Mouse (Mus musculus) heart, embryonic 12.5 days (tissue): ENCODE data around the gene Pcgf2. TPM values are rescaled to one million over a fixed set of nuclear protein-coding genes. Genes with fewer than 3 reads are reported as not detected.

Experiments used
- ATAC-seq: fragments of 200-750 bp; cut with Nextera tagmentation; 2 replicates; pipeline ENCODE4 v1.8.0; 2017; ENCODE audit warnings: moderate TSS enrichment, moderate library complexity; ENCODE audit not compliant: insufficient number of reproducible peaks, low FRiP score
- H3K27ac ChIP-seq: fragments of 300-500 bp; sonication (generic); 2 replicates; pipeline ENCODE4 v1.5.1; 2016; ENCODE audit warnings: mild to moderate bottlenecking, moderate library complexity; ENCODE audit not compliant: poor library complexity, severe bottlenecking
- H3K27me3 ChIP-seq: fragments of 300-500 bp; sonication (generic); replicated peaks from 2 replicates; pipeline ENCODE4 v1.6.1; 2016; ENCODE audit warnings: mild to moderate bottlenecking, moderate library complexity
- H3K36me3 ChIP-seq: fragments of 300-500 bp; sonication (generic); 2 replicates; pipeline ENCODE4 v1.6.1; 2016; ENCODE audit warnings: mild to moderate bottlenecking, moderate library complexity
- H3K4me1 ChIP-seq: fragments of 300-500 bp; sonication (generic); replicated peaks from 2 replicates; pipeline ENCODE4 v1.6.1; 2016; ENCODE audit warnings: mild to moderate bottlenecking
- H3K4me2 ChIP-seq: fragments of 300-500 bp; sonication (generic); 2 replicates; pipeline ENCODE4 v1.6.1; 2016; ENCODE audit warnings: mild to moderate bottlenecking, moderate library complexity
- H3K4me3 ChIP-seq: fragments of 300-500 bp; sonication (generic); 2 replicates; pipeline ENCODE4 v1.5.1; 2016; ENCODE audit warnings: mild to moderate bottlenecking
- H3K9ac ChIP-seq: fragments of 300-500 bp; sonication (generic); 2 replicates; pipeline ENCODE4 v1.6.1; 2016; ENCODE audit warnings: mild to moderate bottlenecking, moderate library complexity
- H3K9me3 ChIP-seq: fragments of 300-500 bp; sonication (generic); replicated peaks from 2 replicates; pipeline ENCODE4 v1.6.1; 2016; ENCODE audit warnings: mild to moderate bottlenecking, moderate library complexity
- WGBS: fragments of 180-500 bp; shearing (Covaris S2); methylation state at CpG from one replicate; pipeline ENCODE4 v1.1.7; 2016; 5-methylcytosine and 5-hydroxymethylcytosine counted together
- polyA plus RNA-seq: library from polyadenylated mRNA; unstranded; fragments of >200 nt; fragmentation: Nextera tagmentation; extraction: Ambion mirVana; gene quantifications from 2 replicates; pipeline ENCODE4 v1.2.1, GENCODE M21; 2016

Gene Pcgf2
- polyA plus RNA-seq, 1 experiment from 2014 or later, result 11.0 TPM

DNA sequence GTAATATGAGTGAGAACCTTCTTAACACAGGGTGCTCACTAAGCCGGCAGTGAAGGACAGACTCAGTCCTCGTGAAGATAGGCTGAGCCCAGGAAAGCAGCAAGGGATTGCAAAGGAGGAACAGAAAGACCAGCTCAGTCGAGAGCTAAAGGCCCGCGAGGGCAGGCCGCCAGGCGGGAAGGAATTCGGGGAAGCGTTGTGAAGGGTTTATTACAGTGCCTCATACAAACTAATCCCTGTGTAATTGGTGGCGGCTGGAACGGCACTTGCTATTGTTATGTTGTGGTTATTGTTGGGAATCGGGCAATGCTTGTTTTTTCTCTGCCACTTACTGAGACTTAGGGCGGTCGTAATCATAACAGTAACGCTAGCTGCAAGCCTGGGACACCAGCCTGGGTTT lies 22.9 kb downstream of the Pcgf2 start:
- Histone ChIP-seq H3K36me3 (peaks cover 94% of the 10 kb centered on the region), H3K9ac (no peak overlapping the region), H3K4me1 (peaks cover 16% of the 10 kb centered on the region), H3K4me3 (no peak overlapping the region), H3K9me3 (no peaks in the 10 kb centered on the region), H3K27me3 (no peaks in the 10 kb centered on the region), H3K4me2 (no peak overlapping the region), H3K27ac (no peak overlapping the region)
- ATAC-seq, result no peak
- 79% methylated on average over 15 of the region's 15 CpGs for WGBS

DNA sequence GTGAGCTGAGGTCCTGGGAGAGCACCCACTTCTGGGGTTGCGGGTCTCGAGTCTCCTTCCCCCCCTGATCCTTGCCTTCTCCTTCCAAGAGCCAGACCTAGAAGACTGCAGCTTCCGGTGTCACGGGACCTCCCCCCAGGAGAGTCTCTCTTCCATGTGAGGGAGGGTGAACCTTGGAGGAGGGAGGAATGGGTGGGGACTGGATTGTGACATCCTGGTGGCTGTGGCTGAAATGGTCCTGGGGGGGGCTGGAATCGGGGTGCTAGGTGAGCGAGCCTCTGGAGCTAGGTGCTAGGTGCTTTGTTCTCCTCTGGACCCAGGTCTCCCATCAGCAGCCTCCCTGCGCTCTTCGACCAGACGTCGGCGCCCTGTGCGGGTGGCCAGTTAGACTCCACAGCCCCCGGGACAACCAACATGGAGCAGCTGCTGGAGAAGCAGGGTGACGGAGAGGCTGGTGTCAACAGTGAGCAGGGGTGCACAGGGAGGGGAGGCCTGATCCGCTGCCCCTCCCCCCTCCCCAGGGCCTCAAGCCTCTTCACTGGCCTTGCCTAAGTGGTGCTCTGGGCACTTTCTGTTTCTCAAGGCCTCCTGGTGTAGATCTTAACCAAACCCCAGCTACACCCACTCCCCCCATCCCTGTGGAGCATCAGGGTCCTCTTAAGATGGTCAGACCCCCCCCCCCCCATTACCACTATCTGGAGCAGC lies 24.1 kb downstream of the Pcgf2 start:
- H3K36me3 ChIP-seq, result peaks cover 94% of the 10 kb centered on the region
- H3K27me3 ChIP-seq, result no peaks in the 10 kb centered on the region
- H3K4me1 ChIP-seq, result peaks cover 12% of the 10 kb centered on the region
- H3K9me3 ChIP-seq, result no peaks in the 10 kb centered on the region
- no peak overlapping the region for H3K9ac ChIP-seq
- 75% methylated on average over 15 of the region's 15 CpGs for WGBS
- no peak overlapping the region for H3K27ac ChIP-seq
- no peak overlapping the region for H3K4me3 ChIP-seq
- no peak for ATAC-seq
- no peak overlapping the region for H3K4me2 ChIP-seq

DNA sequence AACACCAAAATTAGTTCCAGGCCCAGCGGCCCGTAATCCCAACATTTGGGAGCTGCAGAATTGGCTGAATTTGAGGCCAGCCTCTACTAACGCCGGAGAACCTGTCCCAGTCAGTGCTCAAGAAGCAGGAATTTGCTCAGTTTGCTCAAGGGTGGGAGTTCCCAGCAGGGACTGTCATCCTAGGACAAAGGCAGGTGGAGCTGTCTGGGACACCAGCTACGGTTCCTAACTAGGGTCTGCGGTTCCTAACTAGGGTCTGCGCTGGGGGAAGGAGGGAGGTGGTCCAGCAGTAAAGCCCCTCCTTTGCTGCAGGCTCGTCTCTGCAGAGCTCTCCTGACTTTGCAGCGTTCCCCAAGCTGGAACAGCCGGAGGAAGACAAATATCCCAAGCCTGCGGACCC lies 27.1 kb downstream of the Pcgf2 start:
- Histone ChIP-seq H3K4me1 (peaks cover 39% of the 10 kb centered on the region), H3K9ac (no peak overlapping the region), H3K9me3 (no peaks in the 10 kb centered on the region), H3K4me2 (no peak overlapping the region), H3K27ac (no peak overlapping the region), H3K36me3 (peaks cover 86% of the 10 kb centered on the region), H3K27me3 (no peaks in the 10 kb centered on the region), H3K4me3 (no peak overlapping the region)
- no peak for ATAC-seq
- 89% methylated on average over 11 of the region's 11 CpGs for WGBS

DNA sequence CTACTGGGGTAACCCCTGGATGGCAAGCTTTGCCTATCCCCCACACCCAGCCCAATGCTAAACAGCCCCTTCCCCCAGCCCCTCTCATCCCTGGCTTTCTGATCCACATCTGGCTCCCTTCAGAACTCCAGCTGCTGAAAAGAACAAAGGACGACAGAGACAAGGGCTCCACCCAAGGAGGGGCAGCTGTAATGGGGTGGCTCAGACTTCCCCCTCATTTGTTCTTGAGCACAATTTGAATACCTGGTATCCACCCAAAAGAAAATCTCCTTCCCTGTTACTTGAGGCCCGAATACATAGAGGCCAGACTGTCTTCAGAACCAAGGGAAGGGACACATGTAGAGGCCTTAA lies 29.1 kb downstream of the Pcgf2 start:
- ATAC-seq, result no peak
- Histone ChIP-seq H3K4me3 (no peak overlapping the region), H3K4me1 (peaks cover 40% of the 10 kb centered on the region), H3K27ac (no peak overlapping the region), H3K9ac (0 out of 2 replicates have a peak overlapping the region, but pooled peaks have one; percentile 66), H3K4me2 (no peak overlapping the region), H3K9me3 (no peaks in the 10 kb centered on the region), H3K27me3 (no peaks in the 10 kb centered on the region), H3K36me3 (peaks cover 87% of the 10 kb centered on the region)
- WGBS, result 53% methylated on average over 2 of the region's 2 CpGs

DNA sequence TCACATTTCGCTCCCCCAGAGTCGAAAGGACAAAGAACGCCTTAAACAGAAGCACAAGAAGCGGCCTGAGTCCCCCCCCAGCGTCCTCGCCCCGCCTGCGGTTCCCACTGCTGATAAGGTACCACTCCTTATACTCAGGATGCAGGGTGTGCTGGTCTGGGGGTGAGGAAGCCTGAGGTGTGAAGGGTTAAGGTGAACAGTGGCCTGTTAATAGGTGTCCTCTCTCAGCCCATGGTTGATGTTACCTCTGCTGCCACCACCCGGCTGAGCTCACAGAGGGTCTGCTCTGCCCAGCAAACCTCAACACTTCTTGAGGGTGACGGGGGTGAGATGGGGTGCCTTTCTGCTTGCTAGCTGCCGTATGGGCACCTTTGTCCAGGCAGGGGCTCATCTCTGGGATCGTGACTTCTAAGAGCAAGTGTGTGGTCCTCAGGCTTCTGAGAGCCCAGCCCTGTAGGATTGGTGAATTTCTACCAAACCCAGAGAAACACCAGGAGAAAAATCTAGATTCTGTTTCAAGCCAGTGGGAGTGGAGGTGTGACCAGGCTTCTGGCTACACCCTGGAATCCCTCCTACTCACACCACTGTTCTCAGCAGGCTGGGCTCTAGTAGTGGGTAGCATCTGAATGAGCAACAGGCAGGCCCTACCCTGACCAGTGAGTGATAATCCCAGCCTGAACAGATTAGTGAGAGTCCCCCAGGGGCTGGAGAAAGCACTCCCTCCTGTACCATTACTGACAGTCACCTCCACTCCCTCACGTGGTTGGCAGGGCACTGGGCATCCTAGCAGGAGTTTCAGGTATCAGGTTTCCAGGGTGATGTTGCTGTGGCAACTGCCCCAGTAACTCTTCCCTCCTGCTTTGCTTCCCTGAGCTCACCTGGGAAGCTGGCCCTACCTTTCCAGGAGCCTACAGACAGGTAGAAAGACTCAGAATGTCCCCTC lies 29.8 kb downstream of the Pcgf2 start:
- H3K4me3 ChIP-seq, result peak overlapping the region; percentile 24; the same call in 1 of the 2 replicates
- peak overlapping the region; percentile 66 for H3K4me2 ChIP-seq

DNA sequence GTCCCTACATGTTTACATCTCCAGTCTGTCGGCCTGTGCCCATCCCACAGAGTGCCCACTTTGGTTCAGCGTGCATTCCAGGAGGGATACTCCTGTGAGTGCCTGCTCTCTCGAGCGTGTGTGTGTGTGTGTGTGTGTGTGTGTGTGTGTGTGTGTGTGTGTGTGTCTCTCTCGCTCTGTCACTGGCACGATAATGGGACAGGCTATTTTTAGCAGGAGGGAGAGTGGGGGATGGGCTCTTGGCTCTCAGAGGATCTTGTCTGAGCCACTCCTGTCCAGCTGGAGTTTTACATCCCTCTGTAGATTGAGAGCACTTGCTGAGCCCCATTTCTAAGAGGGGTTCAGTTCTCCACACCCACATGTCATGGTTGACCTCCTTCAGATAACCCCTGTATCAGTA lies 30.5 kb downstream of the Pcgf2 start:
- peak; percentile 71 for ATAC-seq
- Histone ChIP-seq H3K27ac (peak overlapping the region; percentile 91), H3K4me1 (peaks cover 44% of the 10 kb centered on the region), H3K9me3 (no peaks in the 10 kb centered on the region), H3K36me3 (peaks cover 83% of the 10 kb centered on the region), H3K4me2 (peak overlapping the region; percentile 66), H3K27me3 (no peaks in the 10 kb centered on the region), H3K4me3 (peak overlapping the region; percentile 24; the same call in 1 of the 2 replicates), H3K9ac (peak overlapping the region; percentile 66)
- WGBS, result 16% methylated on average over 6 of the region's 6 CpGs

More for the DNA sequence above, 29.8 kb downstream of the Pcgf2 start:
- H3K9ac ChIP-seq, result peak overlapping the region; percentile 66
- peaks cover 87% of the 10 kb centered on the region for H3K36me3 ChIP-seq
- ATAC-seq, result peak; percentile 61
- H3K9me3 ChIP-seq, result no peaks in the 10 kb centered on the region
- H3K27me3 ChIP-seq, result no peaks in the 10 kb centered on the region
- WGBS, result 18% methylated on average over 13 of the region's 13 CpGs
- H3K27ac ChIP-seq, result peak overlapping the region; percentile 91
- H3K4me1 ChIP-seq, result peaks cover 37% of the 10 kb centered on the region

DNA sequence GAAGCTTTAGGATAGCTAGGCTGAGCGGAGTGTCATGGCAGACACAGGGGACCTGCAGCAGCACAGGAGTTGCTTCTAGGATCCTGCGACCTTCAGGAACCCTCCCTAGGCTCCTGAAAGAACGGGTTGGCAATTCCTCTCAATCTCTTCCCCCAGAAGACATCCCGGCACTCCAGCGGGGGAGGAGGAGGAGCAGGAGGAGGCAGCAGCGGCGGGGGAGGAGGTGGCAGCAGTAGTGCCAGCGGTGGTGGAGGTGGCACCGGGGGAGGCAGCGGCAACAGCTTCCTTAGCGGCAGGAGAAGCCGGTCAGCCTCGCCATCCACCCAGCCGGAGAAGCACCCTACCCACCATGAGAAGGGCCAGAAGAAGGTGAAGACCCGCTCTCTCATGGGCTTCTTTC lies 31.0 kb downstream of the Pcgf2 start:
- Histone ChIP-seq H3K9me3 (no peaks in the 10 kb centered on the region), H3K4me3 (no peak overlapping the region), H3K4me1 (peaks cover 49% of the 10 kb centered on the region), H3K27me3 (no peaks in the 10 kb centered on the region), H3K27ac (peak overlapping the region; percentile 91), H3K36me3 (peaks cover 77% of the 10 kb centered on the region), H3K9ac (peak overlapping the region; percentile 45), H3K4me2 (peak overlapping the region; percentile 66)
- 40% methylated on average over 14 of the region's 15 CpGs for WGBS
- ATAC-seq, result no peak

DNA sequence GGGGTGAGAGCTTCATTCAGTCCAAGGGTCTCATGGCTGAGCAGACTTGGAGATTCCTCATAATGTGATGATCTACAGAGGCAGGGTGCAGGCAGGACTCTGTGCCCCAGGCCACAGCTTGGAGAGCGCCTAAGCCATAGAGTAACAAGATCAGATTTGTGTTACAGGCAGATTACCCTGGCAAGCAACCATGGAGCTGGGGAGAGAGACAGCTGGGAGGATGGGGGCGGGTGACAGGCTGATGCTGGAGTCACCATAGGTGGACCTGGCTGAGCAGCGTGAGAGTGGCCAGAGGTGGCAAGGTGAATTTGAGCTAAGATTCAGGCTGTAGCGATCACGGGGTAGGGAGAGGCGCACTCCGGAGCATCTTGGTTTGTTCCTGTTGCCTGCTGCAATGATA lies 32.1 kb downstream of the Pcgf2 start:
- Histone ChIP-seq H3K36me3 (peaks cover 66% of the 10 kb centered on the region), H3K4me3 (no peak overlapping the region), H3K4me2 (no peak overlapping the region), H3K9me3 (no peaks in the 10 kb centered on the region), H3K27ac (no peak overlapping the region), H3K4me1 (peaks cover 50% of the 10 kb centered on the region), H3K27me3 (no peaks in the 10 kb centered on the region), H3K9ac (0 out of 2 replicates have a peak overlapping the region, but pooled peaks have one; percentile 45)
- no peak for ATAC-seq
- WGBS, result 85% methylated on average over 7 of the region's 7 CpGs

DNA sequence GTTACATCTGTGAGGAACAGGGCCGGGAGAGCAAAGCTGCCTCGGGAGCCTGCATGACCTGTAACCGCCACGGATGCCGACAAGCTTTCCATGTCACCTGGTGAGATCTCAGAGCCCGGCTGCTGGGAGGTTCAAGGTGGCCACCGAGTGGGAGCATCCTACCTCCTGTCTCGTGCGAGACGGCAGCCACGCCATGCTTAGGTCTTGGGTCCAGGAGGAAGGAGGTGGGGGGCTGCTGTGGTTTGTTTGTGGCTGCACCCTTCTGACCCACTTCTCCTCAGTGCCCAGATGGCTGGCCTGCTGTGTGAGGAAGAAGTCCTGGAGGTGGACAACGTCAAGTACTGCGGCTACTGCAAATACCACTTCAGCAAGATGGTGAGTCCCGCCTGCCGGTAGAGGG lies 33.5 kb downstream of the Pcgf2 start:
- peaks cover 53% of the 10 kb centered on the region for H3K36me3 ChIP-seq
- no peaks in the 10 kb centered on the region for H3K27me3 ChIP-seq
- H3K4me3 ChIP-seq, result no peak overlapping the region
- H3K4me1 ChIP-seq, result peaks cover 58% of the 10 kb centered on the region
- no peak overlapping the region for H3K9ac ChIP-seq
- H3K4me2 ChIP-seq, result no peak overlapping the region
- no peaks in the 10 kb centered on the region for H3K9me3 ChIP-seq
- 88% methylated on average over 15 of the region's 15 CpGs for WGBS
- H3K27ac ChIP-seq, result no peak overlapping the region
- ATAC-seq, result no peak

DNA sequence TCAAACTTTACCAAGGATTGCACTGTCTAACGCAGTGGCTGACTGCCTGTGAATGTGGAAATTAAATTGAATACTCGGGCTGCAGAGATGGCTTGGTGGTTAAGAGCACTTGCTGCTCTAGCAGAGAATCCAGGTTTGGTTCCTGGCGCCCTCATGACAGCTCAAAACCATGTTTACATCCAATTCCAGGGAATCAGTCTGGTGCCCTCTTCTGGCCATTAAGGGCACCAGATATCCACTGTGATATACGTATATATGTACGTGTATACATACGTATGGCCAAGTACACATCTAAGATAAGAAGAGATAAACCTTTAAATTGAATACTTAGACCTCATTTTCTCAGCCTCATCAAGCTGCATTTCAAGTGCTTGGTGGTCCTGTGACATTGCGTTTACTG lies 34.1 kb downstream of the Pcgf2 start:
- H3K4me1 ChIP-seq, result peaks cover 63% of the 10 kb centered on the region
- no peak for ATAC-seq
- 88% methylated on average over 7 of the region's 7 CpGs for WGBS
- no peak overlapping the region for H3K4me2 ChIP-seq
- no peaks in the 10 kb centered on the region for H3K27me3 ChIP-seq
- no peaks in the 10 kb centered on the region for H3K9me3 ChIP-seq
- no peak overlapping the region for H3K9ac ChIP-seq
- no peak overlapping the region for H3K27ac ChIP-seq
- peaks cover 47% of the 10 kb centered on the region for H3K36me3 ChIP-seq
- H3K4me3 ChIP-seq, result no peak overlapping the region

DNA sequence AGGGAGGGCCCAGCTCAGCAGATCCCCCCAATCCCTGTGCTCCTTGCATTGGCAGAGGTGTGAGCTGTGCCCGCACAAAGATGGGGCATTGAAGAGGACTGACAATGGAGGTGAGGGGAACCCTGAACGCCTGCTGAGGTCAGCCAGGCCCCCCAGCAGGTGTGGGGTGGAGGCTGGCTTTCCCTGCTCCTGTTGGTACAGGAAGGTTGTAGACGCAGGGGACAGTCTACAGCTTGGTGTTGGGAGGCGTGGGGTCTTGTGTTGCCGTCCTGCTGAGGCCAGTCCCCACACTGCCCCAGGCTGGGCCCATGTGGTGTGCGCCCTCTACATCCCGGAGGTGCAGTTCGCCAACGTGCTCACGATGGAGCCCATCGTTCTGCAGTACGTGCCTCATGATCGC lies 34.9 kb downstream of the Pcgf2 start:
- Histone ChIP-seq H3K9ac (peak overlapping the region; percentile 29; the same call in 1 of the 2 replicates), H3K27ac (no peak overlapping the region), H3K4me1 (peaks cover 63% of the 10 kb centered on the region), H3K27me3 (no peaks in the 10 kb centered on the region), H3K9me3 (no peaks in the 10 kb centered on the region), H3K36me3 (peaks cover 39% of the 10 kb centered on the region), H3K4me2 (peak overlapping the region; percentile 76; the same call in 1 of the 2 replicates), H3K4me3 (no peak overlapping the region)
- 91% methylated on average over 13 of the region's 13 CpGs for WGBS
- ATAC-seq, result no peak
